Mouse (Mus musculus) liver, adult 2 months (tissue): Measurements from ENCODE around the gene Mitf.

Experiments
- CTCF ChIP-seq: fragments of 200-500 bp; IDR thresholded peaks from 2 replicates; pipeline ENCODE4 v1.5.1; 2011; ENCODE audit warnings: low read depth, low read length, control low read depth
- POLR2A ChIP-seq: fragments of 200-500 bp; IDR thresholded peaks from 2 replicates; pipeline ENCODE4 v1.6.1; 2011; ENCODE audit warnings: low read length, control low read depth; ENCODE audit not compliant: insufficient read depth; ENCODE audit errors: extremely low read depth

- no peak for TF ChIP-seq CTCF
- no peak for TF ChIP-seq POLR2A
Observed at GRCm38 (mm10) chr6:97786871-97787270, 20.0 kb upstream of the Mitf start.
